Mouse (Mus musculus) cerebellum, adult 2 months (tissue): ENCODE data around the gene Rhod.

Source experiments
- CTCF ChIP-seq: fragments of 200-500 bp; IDR thresholded peaks from 2 replicates; pipeline ENCODE4 v1.5.1; 2011; ENCODE audit warnings: low read depth, mild to moderate bottlenecking, control low read depth, low read length, moderate library complexity, borderline replicate concordance; ENCODE audit not compliant: insufficient read depth
- POLR2A ChIP-seq: fragments of 200-500 bp; IDR thresholded peaks from 2 replicates; pipeline ENCODE4 v1.6.1; 2011; ENCODE audit warnings: low read length, control low read depth, borderline replicate concordance; ENCODE audit not compliant: insufficient read depth

GRCm38 (mm10) chr19:4425610-4426366, 13.4 kb downstream of the Rhod start:
- TF ChIP-seq CTCF = peak; percentile 47; the same call in 1 of the 2 replicates
- TF ChIP-seq POLR2A = no peak
